Mouse (Mus musculus) kidney, postnatal 10 days (tissue): ENCODE results near the gene Daxx.
"Not testable (repeated sequence)": the region's sequence is repeated elsewhere in the genome, so short reads cannot be mapped to it uniquely, and the experiment has no call there.

Source experiments
- DNase-seq: peaks from one replicate; pipeline ENCODE4 v3.0.0; 2021; ENCODE audit warnings: mixed read lengths

Gene Daxx

GRCm38 (mm10) chr17:33903911-33904651 lies 5.1 kb upstream of the Daxx start:
- DNase-seq = not testable (repeated sequence)

GRCm38 (mm10) chr17:33904835-33905234 lies 4.4 kb upstream of the Daxx start, which contains the start of gene Platr17:
Gene Platr17, plus strand, starts transcription at chr17:33905135.
- DNase-seq = not testable (repeated sequence)

- DNase-seq = peak; percentile 72
Measured at GRCm38 (mm10) chr17:33908331-33909076, 710 bp upstream of the Daxx start.

- DNase-seq = peak; percentile 66
Measured at GRCm38 (mm10) chr17:33909869-33910250, 646 bp downstream of the Daxx start.

GRCm38 (mm10) chr17:33910346-33911051 lies 1.3 kb downstream of the Daxx start:
- no peak for DNase-seq

- peak; percentile 23 for DNase-seq
Measured at GRCm38 (mm10) chr17:33911052-33911812, 2.0 kb downstream of the Daxx start.

- DNase-seq = peak; percentile 25
Measured at GRCm38 (mm10) chr17:33911813-33912414, 2.7 kb downstream of the Daxx start.

- no peak for DNase-seq
Measured at GRCm38 (mm10) chr17:33913264-33913663, 4.0 kb downstream of the Daxx start.

GRCm38 (mm10) chr17:33913905-33914304 lies 4.7 kb downstream of the Daxx start:
- no peak for DNase-seq

GRCm38 (mm10) chr17:33914969-33915391 lies 5.8 kb downstream of the Daxx start:
- DNase-seq = no peak

GRCm38 (mm10) chr17:33915671-33916250 lies 6.5 kb downstream of the Daxx start, which contains the start of the genes Tapbp and Zbtb22:
Gene Tapbp, plus strand, starts transcription at chr17:33915899.
Gene Zbtb22, plus strand, starts transcription at chr17:33915904.
- peak; percentile 98 for DNase-seq

- no peak for DNase-seq
Measured at GRCm38 (mm10) chr17:33916294-33916693, 7.1 kb downstream of the Daxx start.

GRCm38 (mm10) chr17:33916847-33917655 lies 7.8 kb downstream of the Daxx start:
- peak; percentile 42 for DNase-seq

GRCm38 (mm10) chr17:33917656-33918292 lies 8.6 kb downstream of the Daxx start:
- no peak for DNase-seq

GRCm38 (mm10) chr17:33918293-33919203 lies 9.3 kb downstream of the Daxx start:
- DNase-seq = peak; percentile 49

- peak; percentile 87 for DNase-seq
Measured at GRCm38 (mm10) chr17:33919351-33920281, 10.4 kb downstream of the Daxx start.

- peak; percentile 93 for DNase-seq
Measured at GRCm38 (mm10) chr17:33920282-33921097, 11.3 kb downstream of the Daxx start.
